Mouse (Mus musculus) heart, adult 2 months (tissue): Measurements from ENCODE around the gene Syt7. TPM values are rescaled to one million over a fixed set of nuclear protein-coding genes. Genes with fewer than 3 reads are reported as not detected.

ENCODE experiments used
- DNase-seq, 2 experiments: peaks; one replicate each; pipeline ENCODE4 v3.0.0; 2021
- H3K27ac ChIP-seq: fragments of 200-600 bp; 2 replicates; pipeline ENCODE4 v1.8.1; 2022
- H3K27me3 ChIP-seq: fragments of 200-500 bp; 2 replicates; pipeline ENCODE4 v1.6.1; 2012; ENCODE audit warnings: mild to moderate bottlenecking, low read length, inconsistent platforms, mixed read lengths; ENCODE audit not compliant: control insufficient read depth, insufficient read depth
- H3K36me3 ChIP-seq: fragments of 200-500 bp; 2 replicates; pipeline ENCODE4 v1.6.1; 2012; ENCODE audit warnings: low read length, inconsistent platforms; ENCODE audit not compliant: control insufficient read depth, insufficient read depth
- H3K4me1 ChIP-seq: fragments of 200-500 bp; 2 replicates; pipeline ENCODE4 v1.6.1; 2011; ENCODE audit warnings: low read length; ENCODE audit not compliant: control insufficient read depth, insufficient read depth
- H3K4me3 ChIP-seq: fragments of 200-600 bp; 2 replicates; pipeline ENCODE4 v1.8.1; 2022
- H3K79me2 ChIP-seq: fragments of 200-500 bp; replicated peaks from 2 replicates; pipeline ENCODE4 v1.6.1; 2012; ENCODE audit warnings: mild to moderate bottlenecking, inconsistent platforms, low read length, moderate library complexity, mixed read lengths; ENCODE audit not compliant: control insufficient read depth, insufficient read depth
- H3K9ac ChIP-seq: fragments of 200-500 bp; 2 replicates; pipeline ENCODE4 v1.6.1; 2012; ENCODE audit warnings: low read depth, mild to moderate bottlenecking, control low read depth, inconsistent platforms, low read length, mixed read lengths
- CTCF ChIP-seq: fragments of 200-600 bp; IDR thresholded peaks from 2 replicates; pipeline ENCODE4 v1.8.1; 2022; ENCODE audit warnings: antibody characterized with exemption, mild to moderate bottlenecking, moderate library complexity
- EP300 ChIP-seq: fragments of 200-500 bp; IDR thresholded peaks from 2 replicates; pipeline ENCODE4 v1.6.1; 2011; ENCODE audit warnings: low read depth, low read length, control low read depth; ENCODE audit not compliant: insufficient read depth
- POLR2A ChIP-seq: fragments of 200-500 bp; IDR thresholded peaks from 2 replicates; pipeline ENCODE4 v1.6.1; 2011; ENCODE audit warnings: mild to moderate bottlenecking, low read depth, low read length, control low read depth; ENCODE audit not compliant: insufficient read depth
- WGBS: fragments of 180-500 bp; shearing (Covaris S2); methylation state at CpG from one replicate; pipeline ENCODE4 v1.1.7; 2018; 5-methylcytosine and 5-hydroxymethylcytosine counted together
- intact Hi-C: fragments of 180-260 bp; cut with DNase I; formaldehyde crosslinking; loops from one replicate; pipeline ENCODE4 v1.15.1; 2025
- polyA plus RNA-seq: library from polyadenylated mRNA; depleted of rRNA; stranded (reverse); fragments of >200 nt; gene quantifications from 2 replicates; pipeline ENCODE4 v1.2.3, GENCODE M21; 2012
- total RNA-seq, 2 experiments: library from RNA; stranded (reverse); gene quantifications; 2 replicates each; pipeline ENCODE4 v1.2.3; 2021

Gene Syt7
- total and polyA plus RNA-seq, 3 experiments: 17.6 to 38.6 (median 35.7) TPM

- DNase-seq: no peak
- Histone ChIP-seq H3K27ac (no peak overlapping the region), H3K4me1 (peaks cover 1% of the 10 kb centered on the region; the same call in 1 of the 2 replicates), H3K27me3 (no peaks in the 10 kb centered on the region), H3K36me3 (no peaks in the 10 kb centered on the region), H3K79me2 (no peaks in the 10 kb centered on the region), H3K9ac (peak overlapping the region; percentile 6; the same call in 1 of the 2 replicates), H3K4me3 (peak overlapping the region; percentile 76; the same call in 1 of the 2 replicates)
- 43% methylated on average over 12 of the region's 12 CpGs for WGBS
- no peak for TF ChIP-seq CTCF
- TF ChIP-seq POLR2A: no peak
- intact Hi-C loops: loop anchor here (5.0 kb wide), 1 partner anchor 92 kb away; the partner anchor contains the start of gene Ppp1r32
Observed at GRCm38 (mm10) chr19:10390099-10390680, 1.3 kb downstream of the Syt7 start.

- no peaks in the 10 kb centered on the region for H3K36me3 ChIP-seq
- no peaks in the 10 kb centered on the region for H3K79me2 ChIP-seq
- TF ChIP-seq EP300 (no peak), POLR2A (no peak), CTCF (no peak)
- no peak overlapping the region for H3K27ac ChIP-seq
- WGBS: 89% methylated on average over 7 of the region's 7 CpGs
- H3K4me3 ChIP-seq: no peak overlapping the region
- intact Hi-C loops: loop anchor here (5.0 kb wide), 1 partner anchor 91 kb away; the partner anchor contains the start of gene Ppp1r32
- DNase-seq: no peak
- H3K27me3 ChIP-seq: no peaks in the 10 kb centered on the region
- H3K4me1 ChIP-seq: peaks cover 1% of the 10 kb centered on the region; the same call in 1 of the 2 replicates
- no peak overlapping the region for H3K9ac ChIP-seq
Observed at GRCm38 (mm10) chr19:10391028-10391427, 2.1 kb downstream of the Syt7 start.

DNA sequence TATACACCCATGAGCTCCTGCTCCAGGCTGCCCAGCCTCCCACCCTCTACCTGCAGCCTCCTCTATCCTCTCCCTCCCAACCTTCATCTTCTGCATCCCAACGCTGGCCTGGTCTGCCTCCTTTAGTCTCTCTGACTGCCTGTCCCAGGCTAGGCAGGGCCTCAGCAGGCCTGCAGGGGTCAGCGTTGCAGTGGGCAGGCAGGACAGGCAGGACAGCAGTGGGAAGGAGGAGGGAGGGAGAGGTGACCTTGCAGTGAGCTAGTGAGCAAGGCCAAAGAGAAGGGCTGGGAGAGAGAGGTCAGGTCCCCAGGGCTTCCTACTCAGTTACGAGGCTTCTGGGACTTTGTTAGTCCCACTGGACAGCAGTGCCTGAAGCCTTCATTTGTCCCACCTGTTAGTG lies 3.1 kb downstream of the Syt7 start:
- intact Hi-C loops: loop anchor here (2.0 to 5.0 kb wide), 2 partner anchors 41 to 90 kb away; partner anchors contain the start of gene Ppp1r32
- Histone ChIP-seq H3K4me3 (no peak overlapping the region), H3K27ac (peak overlapping the region; percentile 51; the same call in 1 of the 2 replicates), H3K4me1 (peaks cover 1% of the 10 kb centered on the region; the same call in 1 of the 2 replicates), H3K36me3 (no peaks in the 10 kb centered on the region), H3K79me2 (no peaks in the 10 kb centered on the region), H3K9ac (no peak overlapping the region), H3K27me3 (no peaks in the 10 kb centered on the region)
- 21% methylated on average over 3 of the region's 3 CpGs for WGBS
- DNase-seq: peak; percentile 62 to 73
- TF ChIP-seq EP300 (peak; percentile 82), CTCF (peak; percentile 81), POLR2A (no peak)

GRCm38 (mm10) chr19:10393471-10393870 lies 4.6 kb downstream of the Syt7 start:
- no peaks in the 10 kb centered on the region for H3K79me2 ChIP-seq
- H3K4me3 ChIP-seq: no peak overlapping the region
- peak; percentile 61 to 76 for DNase-seq
- H3K36me3 ChIP-seq: no peaks in the 10 kb centered on the region
- H3K4me1 ChIP-seq: no peaks in the 10 kb centered on the region; the same call in 1 of the 2 replicates
- TF ChIP-seq EP300 (no peak), CTCF (no peak), POLR2A (no peak)
- 63% methylated on average over 6 of the region's 6 CpGs for WGBS
- no peaks in the 10 kb centered on the region for H3K27me3 ChIP-seq
- intact Hi-C loops: loop anchor here (2.0 to 5.0 kb wide), 2 partner anchors 39 to 89 kb away; partner anchors contain the start of gene Ppp1r32
- no peak overlapping the region; the same call in 1 of the 2 replicates for H3K27ac ChIP-seq
- no peak overlapping the region for H3K9ac ChIP-seq

GRCm38 (mm10) chr19:10393874-10394500 lies 5.1 kb downstream of the Syt7 start:
- H3K4me3 ChIP-seq: no peak overlapping the region
- TF ChIP-seq POLR2A: no peak
- no peak for TF ChIP-seq CTCF
- TF ChIP-seq EP300: no peak
- no peak for DNase-seq
- no peak overlapping the region for H3K27ac ChIP-seq
- no peaks in the 10 kb centered on the region for H3K36me3 ChIP-seq
- intact Hi-C loops: loop anchor here (2.0 to 5.0 kb wide), 2 partner anchors 39 to 88 kb away; partner anchors contain the start of gene Ppp1r32
- 73% methylated on average over 15 of the region's 15 CpGs for WGBS
- no peak overlapping the region for H3K9ac ChIP-seq
- no peaks in the 10 kb centered on the region; the same call in 1 of the 2 replicates for H3K4me1 ChIP-seq
- no peaks in the 10 kb centered on the region for H3K79me2 ChIP-seq
- no peaks in the 10 kb centered on the region for H3K27me3 ChIP-seq

DNA sequence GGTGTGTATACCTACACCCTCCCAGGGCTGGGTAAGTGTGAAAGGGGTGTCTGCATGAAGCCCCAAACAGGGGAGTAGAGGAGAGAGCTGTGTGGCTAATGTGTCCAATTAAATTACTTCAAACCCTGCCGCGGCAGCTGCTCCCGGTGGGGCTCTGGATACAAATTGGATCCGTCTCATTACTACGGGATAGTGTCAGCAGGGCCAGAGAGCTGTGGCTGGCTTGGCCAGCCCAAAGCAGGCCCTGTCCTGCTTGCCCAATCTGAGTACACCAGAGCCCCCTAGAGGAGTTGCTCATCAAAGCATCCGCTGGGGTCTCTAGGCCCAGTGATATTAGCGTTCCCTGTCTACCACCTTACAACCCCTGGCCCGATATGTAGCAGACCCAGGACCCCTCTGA lies 6.3 kb downstream of the Syt7 start:
- TF ChIP-seq POLR2A (no peak), CTCF (peak; percentile 64), EP300 (no peak)
- Histone ChIP-seq H3K79me2 (no peaks in the 10 kb centered on the region), H3K4me3 (no peak overlapping the region), H3K27me3 (no peaks in the 10 kb centered on the region), H3K27ac (no peak overlapping the region), H3K4me1 (no peaks in the 10 kb centered on the region; the same call in 1 of the 2 replicates), H3K36me3 (no peaks in the 10 kb centered on the region), H3K9ac (no peak overlapping the region)
- DNase-seq: no peak
- intact Hi-C loops: loop anchor here (1.0 kb wide), 1 partner anchor 54 kb away; no protein-coding TSS in a partner anchor
- WGBS: 49% methylated on average over 8 of the region's 8 CpGs
